Mouse (Mus musculus): Measurements from ENCODE around the gene 4930556J24Rik. TPM values are rescaled to one million over a fixed set of nuclear protein-coding genes. Genes with fewer than 3 reads are reported as not detected.
A peak's percentile ranks its signal among the peaks of the same experiment; 100 is the strongest.

4930556J24Rik gene
- total and polyA plus RNA-seq, 2 experiments from 2014 or later = 0.25 TPM; not detected in 1

GRCm38 (mm10) chr11:3974311-3974710, 2.3 kb downstream of the 4930556J24Rik start:
- Histone ChIP-seq H3K4me1 (ENCODE audit: insufficient read depth, low read length) (no peaks in the 10 kb centered on the region), H3K27ac (no peak overlapping the region), H3K27me3 (ENCODE audit: insufficient read depth, low read length) (no peaks in the 10 kb centered on the region), H3K4me2 (ENCODE audit: low read depth, low read length) (no peak overlapping the region), H3K36me3 (ENCODE audit: insufficient read depth, low read length) (peaks cover 92% of the 10 kb centered on the region), H3K9me3 (ENCODE audit: low read length) (no peaks in the 10 kb centered on the region), H3K4me3 (ENCODE audit: low read length) (no peak overlapping the region), H3K9ac (replicated peaks; ENCODE audit: low read length) (no peak overlapping the region)
- no peak for TF ChIP-seq CTCF (IDR thresholded peaks at IDR 0.05; ENCODE audit: low read depth)
- 70% methylated on average over 3 of the region's 3 CpGs for WGBS
- DNase-seq (ENCODE audit: low spot score) (peak; percentile 8), ATAC-seq (no peak)

GRCm38 (mm10) chr11:3973081-3973480, 3.5 kb downstream of the 4930556J24Rik start:
- no peak overlapping the region for H3K4me2 ChIP-seq (ENCODE audit: low read depth, low read length)
- TF ChIP-seq CTCF (IDR thresholded peaks at IDR 0.05; ENCODE audit: low read depth) = no peak
- no peak overlapping the region for H3K9ac ChIP-seq (replicated peaks; ENCODE audit: low read length)
- DNase-seq (ENCODE audit: low spot score) (no peak), ATAC-seq (no peak)
- 88% methylated on average over 7 of the region's 7 CpGs for WGBS
- no peaks in the 10 kb centered on the region for H3K9me3 ChIP-seq (ENCODE audit: low read length)
- H3K27ac ChIP-seq = no peak overlapping the region
- H3K4me1 ChIP-seq (ENCODE audit: insufficient read depth, low read length) = no peaks in the 10 kb centered on the region
- H3K4me3 ChIP-seq (ENCODE audit: low read length) = no peak overlapping the region
- H3K36me3 ChIP-seq (ENCODE audit: insufficient read depth, low read length) = peaks cover 81% of the 10 kb centered on the region
- no peaks in the 10 kb centered on the region for H3K27me3 ChIP-seq (ENCODE audit: insufficient read depth, low read length)

- no peak for ATAC-seq
Measured at GRCm38 (mm10) chr11:3970361-3970760, 6.2 kb downstream of the 4930556J24Rik start.

GRCm38 (mm10) chr11:3969837-3970236, 6.7 kb downstream of the 4930556J24Rik start:
- H3K9me3 ChIP-seq (ENCODE audit: low read length) = no peaks in the 10 kb centered on the region
- peak; percentile 57 for TF ChIP-seq CTCF (IDR thresholded peaks at IDR 0.05; ENCODE audit: low read depth)
- peaks cover 51% of the 10 kb centered on the region for H3K36me3 ChIP-seq (ENCODE audit: insufficient read depth, low read length)
- no peak overlapping the region for H3K4me3 ChIP-seq (ENCODE audit: low read length)
- no peak overlapping the region for H3K27ac ChIP-seq
- ATAC-seq (no peak), DNase-seq (ENCODE audit: low spot score) (peak; percentile 41)
- 80% methylated on average over 3 of the region's 3 CpGs for WGBS
- H3K9ac ChIP-seq (replicated peaks; ENCODE audit: low read length) = no peak overlapping the region
- H3K4me1 ChIP-seq (ENCODE audit: insufficient read depth, low read length) = peaks cover 3% of the 10 kb centered on the region; the same call in 1 of the 2 replicates
- H3K27me3 ChIP-seq (ENCODE audit: insufficient read depth, low read length) = no peaks in the 10 kb centered on the region
- no peak overlapping the region for H3K4me2 ChIP-seq (ENCODE audit: low read depth, low read length)

More at GRCm38 (mm10) chr11:3970361-3970760, 6.2 kb downstream of the 4930556J24Rik start:
- H3K27me3 ChIP-seq (ENCODE audit: insufficient read depth, low read length) = no peaks in the 10 kb centered on the region
- no peak overlapping the region for H3K27ac ChIP-seq
- WGBS = 97% methylated on average over 7 of the region's 7 CpGs
- DNase-seq (ENCODE audit: low spot score) = no peak
- H3K4me1 ChIP-seq (ENCODE audit: insufficient read depth, low read length) = no peaks in the 10 kb centered on the region
- no peak overlapping the region for H3K4me2 ChIP-seq (ENCODE audit: low read depth, low read length)
- no peaks in the 10 kb centered on the region for H3K9me3 ChIP-seq (ENCODE audit: low read length)
- peaks cover 55% of the 10 kb centered on the region for H3K36me3 ChIP-seq (ENCODE audit: insufficient read depth, low read length)
- no peak overlapping the region for H3K9ac ChIP-seq (replicated peaks; ENCODE audit: low read length)
- no peak for TF ChIP-seq CTCF (IDR thresholded peaks at IDR 0.05; ENCODE audit: low read depth)
- H3K4me3 ChIP-seq (ENCODE audit: low read length) = no peak overlapping the region

- WGBS = 17% methylated on average over 11 of the region's 11 CpGs
- Histone ChIP-seq H3K9ac (replicated peaks; ENCODE audit: low read length) (peak overlapping the region; percentile 71), H3K27ac (peak overlapping the region; percentile 65; the same call in 1 of the 2 replicates), H3K4me3 (ENCODE audit: low read length) (peak overlapping the region; percentile 81), H3K9me3 (ENCODE audit: low read length) (no peaks in the 10 kb centered on the region), H3K36me3 (ENCODE audit: insufficient read depth, low read length) (0 out of 2 replicates have a peak, but pooled peaks cover 4% of the 10 kb centered on the region), H3K4me1 (ENCODE audit: insufficient read depth, low read length) (peaks cover 4% of the 10 kb centered on the region; the same call in 1 of the 2 replicates), H3K27me3 (ENCODE audit: insufficient read depth, low read length) (no peaks in the 10 kb centered on the region), H3K4me2 (ENCODE audit: low read depth, low read length) (peak overlapping the region; percentile 88)
- TF ChIP-seq CTCF (IDR thresholded peaks at IDR 0.05; ENCODE audit: low read depth) = no peak
- peak; percentile 16; the same call in 1 of the 2 replicates for ATAC-seq
- no peak for DNase-seq (ENCODE audit: low spot score)
Measured at GRCm38 (mm10) chr11:3964416-3965172, 12.0 kb downstream of the 4930556J24Rik start.

GRCm38 (mm10) chr11:3963610-3964415, 12.8 kb downstream of the 4930556J24Rik start, which contains the start of gene Pes1:
Gene Pes1 (plus strand): TSS chr11:3963975.
- peak; percentile 96 for ATAC-seq
- Histone ChIP-seq H3K4me1 (ENCODE audit: insufficient read depth, low read length) (peaks cover 4% of the 10 kb centered on the region; the same call in 1 of the 2 replicates), H3K4me3 (ENCODE audit: low read length) (peak within 1 kb of the TSS; percentile 81), H3K27me3 (ENCODE audit: insufficient read depth, low read length) (no peaks in the 10 kb centered on the region), H3K9me3 (ENCODE audit: low read length) (no peaks in the 10 kb centered on the region), H3K9ac (replicated peaks; ENCODE audit: low read length) (peak within 1 kb of the TSS; percentile 71), H3K27ac (peak within 1 kb of the TSS; percentile 65), H3K36me3 (ENCODE audit: insufficient read depth, low read length) (no peaks in the 10 kb centered on the region), H3K4me2 (ENCODE audit: low read depth, low read length) (peak within 1 kb of the TSS; percentile 88)
- peak; percentile 93 for DNase-seq (ENCODE audit: low spot score)
- TF ChIP-seq CTCF (IDR thresholded peaks at IDR 0.05; ENCODE audit: low read depth) = peak; percentile 16; the same call in 1 of the 2 replicates
- WGBS = under 1% methylated on average over 31 of the region's 31 CpGs
